Mouse (Mus musculus) myocyte (in vitro differentiated cells): ENCODE data around the gene Bcl9l. TPM values are rescaled to one million over a fixed set of nuclear protein-coding genes. Genes with fewer than 3 reads are reported as not detected.

Experiments used
- H3K27me3 ChIP-seq: one replicate; pipeline ENCODE4 v1.6.1; 2011; ENCODE audit not compliant: control insufficient read depth, insufficient read depth, insufficient read length
- H3K36me3 ChIP-seq: one replicate; pipeline ENCODE4 v1.6.1; 2011; ENCODE audit not compliant: control insufficient read depth, insufficient read depth
- H3K4me2 ChIP-seq: one replicate; pipeline ENCODE4 v1.6.1; 2011; ENCODE audit warnings: low read depth, control low read depth
- H3K4me3 ChIP-seq: one replicate; pipeline ENCODE4 v1.5.1; 2011; ENCODE audit warnings: mild to moderate bottlenecking, control low read depth, moderate library complexity
- H3K79me2 ChIP-seq: one replicate; pipeline ENCODE4 v1.6.1; 2011; ENCODE audit not compliant: control insufficient read depth, insufficient read depth
- H3ac ChIP-seq: one replicate; pipeline ENCODE4 v1.6.1; 2011; ENCODE audit not compliant: control insufficient read depth, insufficient read length
- CEBPB ChIP-seq: IDR thresholded peaks from 2 replicates; pipeline ENCODE4 v1.6.1; 2011; ENCODE audit warnings: mild to moderate bottlenecking, moderate library complexity; ENCODE audit not compliant: poor library complexity, insufficient read depth, severe bottlenecking
- E2F4 ChIP-seq: IDR thresholded peaks from one replicate; pipeline ENCODE4 v1.6.1; 2011; ENCODE audit warnings: mild to moderate bottlenecking, control low read depth, moderate library complexity; ENCODE audit not compliant: insufficient read depth
- MAX ChIP-seq: IDR thresholded peaks from one replicate; pipeline ENCODE4 v1.6.1; 2011; ENCODE audit warnings: low read depth, mild to moderate bottlenecking, control low read depth
- MYOD1 ChIP-seq, 3 experiments: IDR thresholded peaks; one replicate each; pipeline ENCODE4 v1.6.1; 2011; ENCODE audit warnings: control low read depth in 2 of 3, low read depth in 2 of 3, mild to moderate bottlenecking in 2 of 3, moderate library complexity in 1 of 3; ENCODE audit not compliant: insufficient read length in 2 of 3, control insufficient read depth in 1 of 3
- MYOG ChIP-seq, 3 experiments: IDR thresholded peaks; one replicate each; pipeline ENCODE4 v1.6.1; 2011; ENCODE audit warnings: control low read depth in 2 of 3, low read depth in 2 of 3, mild to moderate bottlenecking in 2 of 3; ENCODE audit not compliant: insufficient read length in 2 of 3, control insufficient read depth in 1 of 3, insufficient read depth in 1 of 3
- POLR2A ChIP-seq: IDR thresholded peaks from one replicate; pipeline ENCODE4 v1.6.1; 2011; ENCODE audit warnings: low read depth, mild to moderate bottlenecking, control low read depth, moderate library complexity; ENCODE audit not compliant: insufficient read length
- POLR2AphosphoS2 ChIP-seq: IDR thresholded peaks from one replicate; pipeline ENCODE4 v1.6.1; 2011; ENCODE audit warnings: low read depth, control low read depth; ENCODE audit not compliant: insufficient read length
- REST ChIP-seq: IDR thresholded peaks from one replicate; pipeline ENCODE4 v1.6.1; 2011; ENCODE audit warnings: mild to moderate bottlenecking, control low read depth, moderate library complexity; ENCODE audit not compliant: insufficient read depth, insufficient read length
- SRF ChIP-seq: IDR thresholded peaks from one replicate; pipeline ENCODE4 v1.6.1; 2011; ENCODE audit warnings: low read depth; ENCODE audit not compliant: control insufficient read depth, insufficient read length
- TCF12 ChIP-seq: IDR thresholded peaks from one replicate; pipeline ENCODE4 v1.6.1; 2011; ENCODE audit warnings: mild to moderate bottlenecking, control low read depth; ENCODE audit not compliant: poor library complexity, insufficient read depth, severe bottlenecking
- TCF3 ChIP-seq: IDR thresholded peaks from one replicate; pipeline ENCODE4 v1.6.1; 2011; ENCODE audit warnings: low read depth, control low read depth; ENCODE audit not compliant: insufficient read length
- USF1 ChIP-seq: IDR thresholded peaks from one replicate; pipeline ENCODE4 v1.6.1; 2011; ENCODE audit warnings: low read depth, mild to moderate bottlenecking, control low read depth, moderate library complexity
- polyA plus RNA-seq: library from polyadenylated mRNA; unstranded; fragments of >200 nt; fragmentation: generic; extraction: Trizol; gene quantifications from one replicate; pipeline ENCODE4 v1.2.1, GENCODE M21; 2012; ENCODE audit warnings: missing spikeins

Gene Bcl9l
- polyA plus RNA-seq, 1 experiment = 35.4 TPM

- Histone ChIP-seq H3ac (peak overlapping the region; percentile 97), H3K79me2 (peaks cover 59% of the 10 kb centered on the region), H3K36me3 (no peaks in the 10 kb centered on the region), H3K27me3 (no peaks in the 10 kb centered on the region), H3K4me2 (peak overlapping the region; percentile 87), H3K4me3 (peak overlapping the region; percentile 94)
- TF ChIP-seq USF1 (no peak), MYOG (IDR thresholded peaks at IDR 0.05; ENCODE audit: control insufficient read depth in 1 of 3, insufficient read depth in 1 of 3, insufficient read length in 2 of 3, low read depth in 2 of 3) (peak in 1 of 3 experiments; percentile 10), POLR2A (peak; percentile 36)
Measured at GRCm38 (mm10) chr9:44483510-44484044, 952 bp downstream of the Bcl9l start.

GRCm38 (mm10) chr9:44484311-44485104 is 1.9 kb downstream of the Bcl9l start:
- H3ac ChIP-seq = peak overlapping the region; percentile 97
- peak overlapping the region; percentile 87 for H3K4me2 ChIP-seq
- no peaks in the 10 kb centered on the region for H3K36me3 ChIP-seq
- no peak for TF ChIP-seq MAX
- no peak for TF ChIP-seq POLR2AphosphoS2
- no peak for TF ChIP-seq MYOG (IDR thresholded peaks at IDR 0.05; ENCODE audit: control insufficient read depth in 1 of 3, insufficient read depth in 1 of 3, insufficient read length in 2 of 3, low read depth in 2 of 3)
- H3K79me2 ChIP-seq = peaks cover 68% of the 10 kb centered on the region
- peak overlapping the region; percentile 94 for H3K4me3 ChIP-seq
- no peaks in the 10 kb centered on the region for H3K27me3 ChIP-seq

- Histone ChIP-seq H3ac (peak overlapping the region; percentile 97), H3K4me3 (peak overlapping the region; percentile 94), H3K27me3 (no peaks in the 10 kb centered on the region), H3K79me2 (peaks cover 74% of the 10 kb centered on the region), H3K36me3 (no peaks in the 10 kb centered on the region), H3K4me2 (peak overlapping the region; percentile 87)
- no peak for TF ChIP-seq CEBPB
- no peak for TF ChIP-seq MYOD1 (IDR thresholded peaks at IDR 0.05; ENCODE audit: control insufficient read depth in 1 of 3, insufficient read length in 2 of 3, low read depth in 2 of 3)
- no peak for TF ChIP-seq REST
- no peak for TF ChIP-seq MYOG (IDR thresholded peaks at IDR 0.05; ENCODE audit: control insufficient read depth in 1 of 3, insufficient read depth in 1 of 3, insufficient read length in 2 of 3, low read depth in 2 of 3)
- TF ChIP-seq E2F4 = no peak
- no peak for TF ChIP-seq SRF
- TF ChIP-seq POLR2A = no peak
- TF ChIP-seq TCF12 = no peak
- TF ChIP-seq POLR2AphosphoS2 = no peak
- no peak for TF ChIP-seq TCF3
- TF ChIP-seq MAX = no peak
- TF ChIP-seq USF1 = no peak
Measured at GRCm38 (mm10) chr9:44485105-44485515, 2.5 kb downstream of the Bcl9l start.

GRCm38 (mm10) chr9:44485516-44486161 is 3.0 kb downstream of the Bcl9l start:
- peak overlapping the region; percentile 87 for H3K4me2 ChIP-seq
- H3ac ChIP-seq = no peak overlapping the region
- peak overlapping the region; percentile 94 for H3K4me3 ChIP-seq
- no peaks in the 10 kb centered on the region for H3K27me3 ChIP-seq
- no peaks in the 10 kb centered on the region for H3K36me3 ChIP-seq
- TF ChIP-seq SRF (no peak), E2F4 (no peak), MYOG (IDR thresholded peaks at IDR 0.05; ENCODE audit: control insufficient read depth in 1 of 3, insufficient read depth in 1 of 3, insufficient read length in 2 of 3, low read depth in 2 of 3) (peak in 1 of 3 experiments; percentile 40), MYOD1 (IDR thresholded peaks at IDR 0.05; ENCODE audit: control insufficient read depth in 1 of 3, insufficient read length in 2 of 3, low read depth in 2 of 3) (peak in 1 of 3 experiments; percentile 54)
- H3K79me2 ChIP-seq = peaks cover 79% of the 10 kb centered on the region

GRCm38 (mm10) chr9:44486335-44486734 is 3.7 kb downstream of the Bcl9l start:
- Histone ChIP-seq H3ac (no peak overlapping the region), H3K27me3 (no peaks in the 10 kb centered on the region), H3K4me2 (peak overlapping the region; percentile 100), H3K4me3 (peak overlapping the region; percentile 94), H3K79me2 (peaks cover 86% of the 10 kb centered on the region), H3K36me3 (no peaks in the 10 kb centered on the region)
- TF ChIP-seq TCF12 (no peak), CEBPB (no peak), SRF (no peak), POLR2A (peak; percentile 51), USF1 (no peak), REST (no peak), POLR2AphosphoS2 (peak; percentile 42), MAX (no peak), E2F4 (no peak), MYOG (IDR thresholded peaks at IDR 0.05; ENCODE audit: control insufficient read depth in 1 of 3, insufficient read depth in 1 of 3, insufficient read length in 2 of 3, low read depth in 2 of 3) (no peak), MYOD1 (IDR thresholded peaks at IDR 0.05; ENCODE audit: control insufficient read depth in 1 of 3, insufficient read length in 2 of 3, low read depth in 2 of 3) (no peak)
